Mouse (Mus musculus) myocyte (in vitro differentiated cells): ENCODE results near the gene Eps8l1.

ENCODE experiments used
- CEBPB ChIP-seq: IDR thresholded peaks from 2 replicates; pipeline ENCODE4 v1.6.1; 2011; ENCODE audit warnings: mild to moderate bottlenecking, moderate library complexity; ENCODE audit not compliant: poor library complexity, insufficient read depth, severe bottlenecking
- E2F4 ChIP-seq: IDR thresholded peaks from one replicate; pipeline ENCODE4 v1.6.1; 2011; ENCODE audit warnings: mild to moderate bottlenecking, control low read depth, moderate library complexity; ENCODE audit not compliant: insufficient read depth
- MAX ChIP-seq: IDR thresholded peaks from one replicate; pipeline ENCODE4 v1.6.1; 2011; ENCODE audit warnings: low read depth, mild to moderate bottlenecking, control low read depth
- MYOD1 ChIP-seq, 3 experiments: IDR thresholded peaks; one replicate each; pipeline ENCODE4 v1.6.1; 2011; ENCODE audit warnings: control low read depth in 2 of 3, low read depth in 2 of 3, mild to moderate bottlenecking in 2 of 3, moderate library complexity in 1 of 3; ENCODE audit not compliant: insufficient read length in 2 of 3, control insufficient read depth in 1 of 3
- MYOG ChIP-seq, 3 experiments: IDR thresholded peaks; one replicate each; pipeline ENCODE4 v1.6.1; 2011; ENCODE audit warnings: control low read depth in 2 of 3, low read depth in 2 of 3, mild to moderate bottlenecking in 2 of 3; ENCODE audit not compliant: insufficient read length in 2 of 3, control insufficient read depth in 1 of 3, insufficient read depth in 1 of 3
- POLR2A ChIP-seq: IDR thresholded peaks from one replicate; pipeline ENCODE4 v1.6.1; 2011; ENCODE audit warnings: low read depth, mild to moderate bottlenecking, control low read depth, moderate library complexity; ENCODE audit not compliant: insufficient read length
- POLR2AphosphoS2 ChIP-seq: IDR thresholded peaks from one replicate; pipeline ENCODE4 v1.6.1; 2011; ENCODE audit warnings: low read depth, control low read depth; ENCODE audit not compliant: insufficient read length
- REST ChIP-seq: IDR thresholded peaks from one replicate; pipeline ENCODE4 v1.6.1; 2011; ENCODE audit warnings: mild to moderate bottlenecking, control low read depth, moderate library complexity; ENCODE audit not compliant: insufficient read depth, insufficient read length
- SRF ChIP-seq: IDR thresholded peaks from one replicate; pipeline ENCODE4 v1.6.1; 2011; ENCODE audit warnings: low read depth; ENCODE audit not compliant: control insufficient read depth, insufficient read length
- TCF12 ChIP-seq: IDR thresholded peaks from one replicate; pipeline ENCODE4 v1.6.1; 2011; ENCODE audit warnings: mild to moderate bottlenecking, control low read depth; ENCODE audit not compliant: poor library complexity, insufficient read depth, severe bottlenecking
- TCF3 ChIP-seq: IDR thresholded peaks from one replicate; pipeline ENCODE4 v1.6.1; 2011; ENCODE audit warnings: low read depth, control low read depth; ENCODE audit not compliant: insufficient read length
- USF1 ChIP-seq: IDR thresholded peaks from one replicate; pipeline ENCODE4 v1.6.1; 2011; ENCODE audit warnings: low read depth, mild to moderate bottlenecking, control low read depth, moderate library complexity

DNA sequence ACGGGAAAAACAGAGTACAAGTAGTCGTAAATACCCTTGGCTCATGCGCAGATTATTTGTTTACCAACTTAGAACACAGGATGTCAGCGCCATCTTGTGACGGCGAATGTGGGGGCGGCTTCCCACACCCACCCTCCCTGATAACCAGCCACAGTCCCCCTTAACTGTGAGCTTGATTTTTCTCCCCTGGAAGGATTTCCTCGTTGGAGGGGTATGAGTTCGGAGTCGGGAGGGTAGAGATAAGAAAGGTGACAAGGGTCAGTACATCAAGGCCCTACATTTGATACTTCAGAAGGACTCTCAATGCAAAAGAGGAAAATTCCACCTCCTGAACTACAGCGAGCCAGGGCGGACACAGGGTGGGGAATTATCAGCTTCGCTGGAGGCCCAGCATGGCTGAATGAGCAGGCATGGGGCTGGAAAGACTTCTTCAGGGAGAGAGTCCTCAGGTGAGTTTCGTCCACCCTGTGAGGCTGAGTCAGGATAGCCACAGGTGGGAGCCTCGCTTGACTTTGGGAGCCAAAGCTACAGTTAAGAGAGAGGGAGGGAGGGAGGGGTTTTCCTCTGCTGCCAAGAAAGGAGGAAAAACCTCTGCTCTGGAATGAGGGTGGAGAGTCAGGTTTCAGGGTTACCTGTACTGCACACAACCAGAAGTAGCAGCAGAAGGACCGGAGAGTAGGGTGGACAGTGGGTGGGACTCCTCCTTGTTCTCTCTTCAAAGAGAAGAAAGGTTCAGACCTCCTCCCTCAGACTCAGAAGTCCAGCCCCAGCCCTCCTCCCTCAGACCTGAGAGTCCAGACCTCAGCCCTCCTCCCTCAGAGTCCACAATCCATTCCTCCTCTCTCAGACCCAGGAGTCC is at the start of gene Eps8l1:
- TF ChIP-seq USF1, result no peak
- no peak for TF ChIP-seq POLR2A
- TF ChIP-seq POLR2AphosphoS2, result no peak
- no peak for TF ChIP-seq MYOG (IDR thresholded peaks at IDR 0.05; ENCODE audit: control insufficient read depth in 1 of 3, insufficient read depth in 1 of 3, insufficient read length in 2 of 3, low read depth in 2 of 3)
- TF ChIP-seq MYOD1 (IDR thresholded peaks at IDR 0.05; ENCODE audit: control insufficient read depth in 1 of 3, insufficient read length in 2 of 3, low read depth in 2 of 3), result no peak
- no peak for TF ChIP-seq MAX
- TF ChIP-seq E2F4, result no peak
- TF ChIP-seq SRF, result no peak
- TF ChIP-seq CEBPB, result no peak
- TF ChIP-seq REST, result no peak
- TF ChIP-seq TCF12, result no peak
- TF ChIP-seq TCF3, result no peak
